Mouse (Mus musculus): Measurements from ENCODE around the gene Coro7. TPM values are rescaled to one million over a fixed set of nuclear protein-coding genes. Genes with fewer than 3 reads are reported as not detected.
A peak's percentile ranks its signal among the peaks of the same experiment; 100 is the strongest.

Coro7 gene
- polyA plus RNA-seq, 1 experiment from 2014 or later: 13.1 TPM

DNA sequence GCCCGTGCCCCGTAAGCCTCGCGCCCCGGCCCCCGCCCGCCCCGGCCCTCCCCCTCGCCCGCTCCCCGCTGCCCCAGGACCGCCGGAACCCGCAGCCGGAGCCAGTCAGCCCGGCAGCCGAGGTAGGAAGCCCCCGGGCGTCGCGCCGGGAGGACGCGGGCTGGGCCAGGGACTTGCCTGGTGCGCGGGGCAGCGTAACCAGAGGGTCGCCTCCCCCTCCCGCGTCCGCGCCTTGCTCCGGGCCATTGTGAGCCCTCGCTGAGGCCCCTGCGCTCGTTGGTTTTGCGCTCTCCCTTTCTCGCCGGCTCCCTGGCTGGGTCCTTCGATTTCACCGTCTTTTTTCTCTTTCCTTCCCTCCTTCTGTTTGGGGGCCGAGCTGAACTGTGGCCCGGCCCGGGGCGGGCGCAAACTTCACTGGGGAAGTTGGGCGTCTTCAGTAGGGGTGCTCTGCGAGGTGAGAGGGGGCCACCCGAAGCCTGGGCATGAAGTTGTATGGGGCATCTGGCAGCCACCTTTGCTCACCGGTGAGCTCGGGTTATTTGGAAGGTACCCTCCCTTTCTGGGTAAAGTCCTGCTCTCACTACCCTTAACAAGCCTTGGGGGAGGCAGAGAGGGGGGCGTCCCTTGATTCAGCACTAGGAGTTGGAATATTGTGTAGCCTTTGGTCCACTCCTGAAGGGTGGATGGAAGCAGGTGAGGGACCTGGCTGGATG is 84.6 kb downstream of the Coro7 start:
- no peak for TF ChIP-seq CTCF (IDR thresholded peaks at IDR 0.05; ENCODE audit: low read depth)
- peaks cover 55% of the 10 kb centered on the region for H3K4me1 ChIP-seq (replicated peaks; ENCODE audit: insufficient read depth, low read length)
- H3K9me3 ChIP-seq (replicated peaks; ENCODE audit: low read length): no peaks in the 10 kb centered on the region
- no peaks in the 10 kb centered on the region for H3K27me3 ChIP-seq (ENCODE audit: insufficient read depth, low read length)
- H3K4me3 ChIP-seq (replicated peaks; ENCODE audit: low read depth, low read length): peak overlapping the region; percentile 88
- peak overlapping the region; percentile 68 for H3K4me2 ChIP-seq (ENCODE audit: low read length)
- DNase-seq (ENCODE audit: low spot score) (peak; percentile 61), ATAC-seq (replicated peaks; ENCODE audit: low FRiP score, low read depth) (peak; percentile 5)
- peak overlapping the region; percentile 97 for H3K9ac ChIP-seq (ENCODE audit: low read depth, low read length)
- peak overlapping the region; percentile 98 for H3K27ac ChIP-seq
- no peaks in the 10 kb centered on the region for H3K36me3 ChIP-seq (ENCODE audit: insufficient read depth, low read length)
- under 1% methylated on average over 45 of the region's 52 CpGs for WGBS

GRCm38 (mm10) chr16:4593971-4594813 is 85.4 kb downstream of the Coro7 start, which contains the start of gene Glis2:
TSS of gene Glis2 (plus strand) at chr16:4594713.
- H3K4me1 ChIP-seq (replicated peaks; ENCODE audit: insufficient read depth, low read length): peaks cover 48% of the 10 kb centered on the region

DNA sequence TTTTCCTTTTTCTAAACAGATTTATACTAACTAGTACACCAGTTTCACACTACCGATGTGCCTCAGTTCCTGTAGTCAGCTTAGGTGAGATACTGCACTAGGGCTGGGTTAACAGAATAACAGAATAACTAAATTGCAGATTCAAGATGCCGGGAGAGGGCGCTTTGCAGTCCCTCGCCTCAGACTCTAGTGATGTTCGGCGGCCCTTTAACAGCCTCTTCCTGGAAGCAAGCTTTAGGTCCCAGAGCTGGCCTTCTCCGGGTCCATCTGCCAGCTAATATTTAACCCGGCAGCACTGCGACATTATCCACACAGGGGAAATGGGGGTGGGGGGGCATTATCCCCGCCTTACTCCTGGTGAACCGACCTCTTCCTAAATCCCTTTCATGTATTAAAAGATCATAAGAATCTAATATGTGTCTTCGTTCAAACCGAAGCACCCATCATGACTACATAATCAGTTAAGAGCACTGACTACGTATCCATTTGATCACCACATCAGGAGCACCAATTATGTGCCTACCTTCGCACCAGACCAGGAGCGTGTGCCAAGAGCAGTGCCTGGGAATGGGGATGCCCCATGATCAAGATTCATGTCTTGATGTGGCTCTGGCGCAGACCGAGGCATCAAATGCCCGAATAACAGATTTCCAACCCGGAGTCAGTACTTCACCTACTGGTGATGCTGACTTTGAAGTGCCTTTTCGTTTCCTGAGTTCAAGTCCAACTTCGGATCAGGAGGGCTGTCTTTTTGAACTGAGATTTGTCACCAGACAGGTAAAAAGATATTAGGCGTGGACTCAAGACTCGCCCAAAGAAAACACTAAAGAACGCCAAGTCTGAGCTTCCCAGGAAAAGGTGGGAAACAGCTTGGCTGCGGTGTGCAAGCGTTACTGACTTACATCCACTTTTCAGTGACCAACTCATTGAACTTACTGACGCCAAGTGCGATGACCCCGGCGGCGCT is 86.4 kb downstream of the Coro7 start:
- Histone ChIP-seq H3K4me2 (ENCODE audit: low read length) (peak overlapping the region; percentile 68), H3K27me3 (ENCODE audit: insufficient read depth, low read length) (no peaks in the 10 kb centered on the region), H3K4me1 (replicated peaks; ENCODE audit: insufficient read depth, low read length) (peaks cover 38% of the 10 kb centered on the region), H3K4me3 (replicated peaks; ENCODE audit: low read depth, low read length) (peak overlapping the region; percentile 88), H3K9ac (ENCODE audit: low read depth, low read length) (peak overlapping the region; percentile 97), H3K9me3 (replicated peaks; ENCODE audit: low read length) (no peaks in the 10 kb centered on the region), H3K27ac (peak overlapping the region; percentile 98), H3K36me3 (ENCODE audit: insufficient read depth, low read length) (no peaks in the 10 kb centered on the region)
- WGBS: 15% methylated on average over 32 of the region's 32 CpGs
- DNase-seq (ENCODE audit: low spot score): peak; percentile 93
- ATAC-seq (replicated peaks; ENCODE audit: low FRiP score, low read depth): 0 out of 2 replicates have a peak, but pooled peaks have one; percentile 5
- TF ChIP-seq CTCF (IDR thresholded peaks at IDR 0.05; ENCODE audit: low read depth): peak; percentile 75

More at GRCm38 (mm10) chr16:4593971-4594813, 85.4 kb downstream of the Coro7 start, which contains the start of gene Glis2:
- Histone ChIP-seq H3K4me2 (ENCODE audit: low read length) (peak within 1 kb of the TSS; percentile 68), H3K9ac (ENCODE audit: low read depth, low read length) (peak within 1 kb of the TSS; percentile 97), H3K9me3 (replicated peaks; ENCODE audit: low read length) (no peaks in the 10 kb centered on the region), H3K27ac (peak within 1 kb of the TSS; percentile 98), H3K36me3 (ENCODE audit: insufficient read depth, low read length) (no peaks in the 10 kb centered on the region), H3K27me3 (ENCODE audit: insufficient read depth, low read length) (no peaks in the 10 kb centered on the region), H3K4me3 (replicated peaks; ENCODE audit: low read depth, low read length) (peak within 1 kb of the TSS; percentile 88)
- WGBS: under 1% methylated on average over 47 of the region's 74 CpGs
- DNase-seq (ENCODE audit: low spot score): peak; percentile 94
- TF ChIP-seq CTCF (IDR thresholded peaks at IDR 0.05; ENCODE audit: low read depth): no peak
- peak; percentile 82 for ATAC-seq (replicated peaks; ENCODE audit: low FRiP score, low read depth)

GRCm38 (mm10) chr16:4590236-4590635 is 89.3 kb downstream of the Coro7 start:
- Histone ChIP-seq H3K9ac (ENCODE audit: low read depth, low read length) (no peak overlapping the region), H3K27ac (no peak overlapping the region), H3K4me2 (ENCODE audit: low read length) (no peak overlapping the region), H3K4me1 (replicated peaks; ENCODE audit: insufficient read depth, low read length) (peaks cover 27% of the 10 kb centered on the region), H3K4me3 (replicated peaks; ENCODE audit: low read depth, low read length) (no peak overlapping the region), H3K36me3 (ENCODE audit: insufficient read depth, low read length) (no peaks in the 10 kb centered on the region), H3K27me3 (ENCODE audit: insufficient read depth, low read length) (no peaks in the 10 kb centered on the region), H3K9me3 (replicated peaks; ENCODE audit: low read length) (no peaks in the 10 kb centered on the region)
- WGBS: 96% methylated on average over 9 of the region's 9 CpGs
- TF ChIP-seq CTCF (IDR thresholded peaks at IDR 0.05; ENCODE audit: low read depth): no peak
- DNase-seq (ENCODE audit: low spot score) (no peak), ATAC-seq (replicated peaks; ENCODE audit: low FRiP score, low read depth) (no peak)

DNA sequence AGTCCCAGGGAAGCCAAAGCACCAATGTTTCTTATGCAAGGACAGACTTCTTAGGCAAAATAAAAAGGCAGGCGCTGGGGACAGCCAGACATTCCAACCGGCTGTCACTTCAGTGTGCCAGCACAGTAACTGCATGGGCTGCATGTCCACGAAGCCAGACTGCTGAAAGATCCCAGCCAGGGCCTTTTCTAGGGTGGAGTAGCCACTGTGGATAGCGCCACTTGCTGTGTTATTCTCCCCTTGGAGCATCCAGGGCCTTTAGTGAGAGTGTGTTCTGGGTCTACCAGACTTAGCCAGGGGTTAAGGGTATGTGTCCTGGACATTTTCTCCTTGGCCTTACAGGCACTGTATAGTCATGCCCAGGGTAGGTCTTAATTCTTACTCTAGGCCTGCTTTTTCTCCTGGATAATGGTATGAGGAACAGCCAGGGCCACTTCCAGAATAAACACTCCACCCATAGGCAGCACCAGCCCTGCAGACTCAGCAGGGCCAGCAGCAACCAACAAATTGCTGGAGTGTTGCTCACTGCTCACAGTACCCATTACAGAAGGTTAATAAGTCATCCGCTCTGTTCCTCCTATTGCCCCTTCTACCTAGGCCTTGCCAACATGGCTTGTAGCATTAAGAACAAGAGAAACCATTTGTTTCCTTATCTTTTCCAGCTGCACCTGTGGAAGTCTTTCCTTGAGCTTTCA is 91.9 kb downstream of the Coro7 start:
- Histone ChIP-seq H3K4me3 (replicated peaks; ENCODE audit: low read depth, low read length) (no peak overlapping the region), H3K9ac (ENCODE audit: low read depth, low read length) (peak overlapping the region; percentile 5; the same call in 1 of the 2 replicates), H3K36me3 (ENCODE audit: insufficient read depth, low read length) (no peaks in the 10 kb centered on the region), H3K27ac (peak overlapping the region; percentile 92), H3K4me1 (replicated peaks; ENCODE audit: insufficient read depth, low read length) (peaks cover 20% of the 10 kb centered on the region), H3K9me3 (replicated peaks; ENCODE audit: low read length) (no peaks in the 10 kb centered on the region), H3K27me3 (ENCODE audit: insufficient read depth, low read length) (no peaks in the 10 kb centered on the region), H3K4me2 (ENCODE audit: low read length) (no peak overlapping the region)
- DNase-seq (ENCODE audit: low spot score): peak; percentile 46
- no peak for TF ChIP-seq CTCF (IDR thresholded peaks at IDR 0.05; ENCODE audit: low read depth)
- ATAC-seq (replicated peaks; ENCODE audit: low FRiP score, low read depth): peak; percentile 38; the same call in 1 of the 2 replicates
- 49% methylated on average over 5 of the region's 5 CpGs for WGBS

Data from kidney, postnatal 0 days (tissue).